Mouse (Mus musculus): ENCODE results near the gene Nmrk2. TPM values are rescaled to one million over a fixed set of nuclear protein-coding genes. Genes with fewer than 3 reads are reported as not detected.
A peak's percentile ranks its signal among the peaks of the same experiment; 100 is the strongest.
"Not testable (repeated sequence)": the region's sequence is repeated elsewhere in the genome, so short reads cannot be mapped to it uniquely, and the experiment has no call there.

The Nmrk2 gene
- polyA plus RNA-seq, 1 experiment, result 0.21 TPM

GRCm38 (mm10) chr10:81192968-81193501, 8.8 kb downstream of the Nmrk2 start:
- TF ChIP-seq CTCF (IDR thresholded peaks at IDR 0.05; ENCODE audit: borderline replicate concordance, extremely low read depth, insufficient read depth, insufficient read length) (no peak), POLR2A (IDR thresholded peaks at IDR 0.05; ENCODE audit: borderline replicate concordance, extremely low read depth, insufficient read depth, insufficient read length, poor library complexity, severe bottlenecking) (no peak)
- DNase-seq (ENCODE audit: low read depth), result peak; percentile 57

DNA sequence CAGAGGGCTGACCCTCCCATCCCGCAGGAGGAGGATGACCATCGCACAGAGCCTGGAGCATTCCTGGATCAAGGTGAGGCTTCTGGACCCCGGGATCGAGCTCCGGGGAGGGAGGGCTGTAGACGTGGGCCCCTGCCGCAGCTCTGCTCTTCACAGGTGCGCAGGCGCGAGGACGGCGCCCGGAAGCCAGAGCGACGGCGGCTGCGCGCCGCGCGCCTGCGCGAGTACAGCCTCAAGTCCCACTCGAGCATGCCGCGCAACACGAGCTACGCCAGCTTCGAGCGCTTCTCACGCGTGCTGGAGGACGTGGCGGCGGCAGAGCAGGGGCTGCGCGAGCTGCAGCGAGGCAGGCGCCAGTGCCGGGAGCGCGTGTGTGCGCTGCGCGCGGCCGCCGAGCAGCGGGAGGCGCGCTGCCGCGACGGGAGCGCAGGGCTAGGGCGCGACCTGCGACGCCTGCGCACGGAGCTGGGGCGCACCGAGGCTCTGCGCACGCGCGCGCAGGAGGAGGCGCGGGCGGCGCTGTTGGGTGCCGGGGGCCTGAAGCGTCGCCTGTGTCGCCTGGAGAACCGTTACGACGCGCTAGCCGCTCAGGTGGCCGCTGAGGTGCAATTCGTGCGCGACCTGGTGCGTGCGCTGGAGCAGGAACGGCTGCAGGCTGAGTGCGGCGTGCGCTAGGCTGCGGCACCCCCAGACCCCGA, 9.4 kb downstream of the Nmrk2 start:
- DNase-seq (ENCODE audit: low read depth), result peak; percentile 95
- peak; percentile 64 for TF ChIP-seq POLR2A (IDR thresholded peaks at IDR 0.05; ENCODE audit: borderline replicate concordance, extremely low read depth, insufficient read depth, insufficient read length, poor library complexity, severe bottlenecking)
- no peak for TF ChIP-seq CTCF (IDR thresholded peaks at IDR 0.05; ENCODE audit: borderline replicate concordance, extremely low read depth, insufficient read depth, insufficient read length)

DNA sequence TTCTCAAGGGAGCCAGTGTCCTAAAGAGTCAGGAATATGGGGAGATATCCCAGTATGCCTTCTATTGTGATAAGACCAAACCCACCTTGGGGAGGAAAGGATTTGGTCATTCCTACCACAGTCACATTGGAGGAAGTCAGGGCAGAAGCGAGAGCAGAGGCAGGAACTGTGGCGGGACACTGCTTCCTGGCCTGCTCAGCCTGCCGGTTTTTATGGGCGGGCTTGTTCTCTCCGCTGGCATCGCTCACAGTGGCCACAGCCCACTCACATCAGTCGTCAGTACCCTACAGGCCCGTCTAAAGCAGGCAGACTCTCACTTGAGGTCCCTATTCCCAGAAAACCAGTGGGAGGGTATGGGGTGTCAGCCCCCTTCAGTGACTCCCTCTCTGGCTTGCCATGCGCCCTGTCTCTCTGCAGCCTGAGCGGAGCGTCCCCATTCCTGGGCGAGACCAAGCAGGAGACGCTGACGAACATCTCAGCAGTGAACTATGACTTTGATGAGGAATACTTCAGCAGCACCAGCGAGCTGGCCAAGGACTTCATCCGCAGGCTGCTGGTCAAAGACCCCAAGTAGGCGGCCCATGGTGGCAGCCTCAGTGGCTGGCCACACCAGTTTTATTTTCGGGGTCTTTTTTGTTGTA, 10.4 kb downstream of the Nmrk2 start:
- TF ChIP-seq POLR2A (IDR thresholded peaks at IDR 0.05; ENCODE audit: borderline replicate concordance, extremely low read depth, insufficient read depth, insufficient read length, poor library complexity, severe bottlenecking) (no peak), CTCF (IDR thresholded peaks at IDR 0.05; ENCODE audit: borderline replicate concordance, extremely low read depth, insufficient read depth, insufficient read length) (no peak)
- no peak for DNase-seq (ENCODE audit: low read depth)

DNA sequence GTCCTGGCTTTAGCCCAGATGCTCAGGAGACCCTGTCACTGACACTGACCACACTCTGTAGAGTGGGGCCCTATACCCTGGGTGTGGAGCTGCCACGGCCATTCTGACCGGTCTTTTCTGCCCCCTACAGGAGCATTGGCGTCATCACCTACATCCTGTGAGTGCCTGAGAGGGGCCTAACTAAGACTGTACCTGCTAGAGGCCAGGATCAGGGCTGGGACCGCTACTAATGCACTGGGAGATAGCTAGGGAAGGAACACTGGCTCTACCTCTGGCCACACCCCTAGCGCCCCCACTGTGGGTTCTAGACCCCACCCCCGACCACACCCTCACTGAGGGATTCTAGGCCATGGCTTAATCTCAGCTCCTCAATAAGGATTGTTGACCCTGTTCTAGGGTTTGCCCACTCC, 10.9 kb downstream of the Nmrk2 start:
- no peak for TF ChIP-seq POLR2A (IDR thresholded peaks at IDR 0.05; ENCODE audit: borderline replicate concordance, extremely low read depth, insufficient read depth, insufficient read length, poor library complexity, severe bottlenecking)
- TF ChIP-seq CTCF (IDR thresholded peaks at IDR 0.05; ENCODE audit: borderline replicate concordance, extremely low read depth, insufficient read depth, insufficient read length), result peak; percentile 35
- no peak for DNase-seq (ENCODE audit: low read depth)

DNA sequence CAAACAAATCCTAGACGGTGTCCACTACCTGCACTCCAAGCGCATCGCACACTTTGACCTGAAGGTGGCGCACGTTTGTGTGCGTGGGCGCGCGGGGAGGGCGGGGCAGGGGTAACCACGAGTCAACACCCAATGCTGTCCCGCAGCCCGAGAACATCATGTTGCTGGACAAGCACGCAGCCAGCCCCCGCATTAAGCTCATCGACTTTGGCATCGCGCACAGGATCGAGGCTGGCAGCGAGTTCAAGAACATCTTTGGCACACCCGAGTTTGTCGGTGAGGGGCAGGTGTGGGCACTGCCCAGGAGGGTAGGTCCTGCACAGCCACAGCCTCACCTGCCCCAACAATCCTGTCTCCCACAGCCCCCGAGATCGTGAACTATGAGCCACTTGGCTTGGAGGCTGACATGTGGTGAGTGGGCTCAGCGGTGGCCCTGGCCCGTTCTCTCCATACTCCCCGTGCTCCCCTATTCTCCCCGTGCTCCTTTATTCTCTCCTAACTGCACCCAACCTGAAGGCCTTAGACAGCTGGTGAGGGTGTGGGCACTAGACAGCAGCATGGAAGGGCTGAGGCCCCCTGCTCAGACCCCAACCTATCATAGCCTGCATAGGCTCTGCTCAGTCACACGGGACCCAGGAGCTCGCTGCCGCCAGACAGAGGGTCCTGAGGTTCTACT, 11.5 kb downstream of the Nmrk2 start:
- TF ChIP-seq POLR2A (IDR thresholded peaks at IDR 0.05; ENCODE audit: borderline replicate concordance, extremely low read depth, insufficient read depth, insufficient read length, poor library complexity, severe bottlenecking) (no peak), CTCF (IDR thresholded peaks at IDR 0.05; ENCODE audit: borderline replicate concordance, extremely low read depth, insufficient read depth, insufficient read length) (peak; percentile 48; the same call in 1 of the 2 replicates)
- DNase-seq (ENCODE audit: low read depth), result no peak

GRCm38 (mm10) chr10:81189821-81190220, 12.0 kb downstream of the Nmrk2 start:
- TF ChIP-seq POLR2A (IDR thresholded peaks at IDR 0.05; ENCODE audit: borderline replicate concordance, extremely low read depth, insufficient read depth, insufficient read length, poor library complexity, severe bottlenecking) (no peak), CTCF (IDR thresholded peaks at IDR 0.05; ENCODE audit: borderline replicate concordance, extremely low read depth, insufficient read depth, insufficient read length) (no peak)

DNA sequence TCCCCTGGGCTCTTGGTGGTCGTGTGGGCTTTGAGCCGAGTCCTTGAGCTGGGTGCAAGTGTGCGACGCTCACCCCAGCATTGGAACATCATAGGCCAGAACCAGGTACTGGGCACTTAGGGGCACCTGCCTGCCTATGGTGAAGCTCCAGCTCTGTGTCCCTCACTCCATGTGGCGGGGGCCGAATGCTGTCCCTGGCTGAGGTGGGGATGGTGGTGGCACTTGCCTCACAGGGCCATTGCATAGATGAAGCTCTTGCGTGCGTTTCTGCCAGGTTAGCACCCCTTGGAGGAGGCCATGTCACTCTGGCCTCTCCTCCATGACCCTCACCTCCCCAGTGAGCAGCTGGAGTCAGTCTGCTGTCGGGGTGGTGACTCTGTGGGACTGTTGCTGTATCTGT, 14.7 kb downstream of the Nmrk2 start:
- TF ChIP-seq POLR2A (IDR thresholded peaks at IDR 0.05; ENCODE audit: borderline replicate concordance, extremely low read depth, insufficient read depth, insufficient read length, poor library complexity, severe bottlenecking) (no peak), CTCF (IDR thresholded peaks at IDR 0.05; ENCODE audit: borderline replicate concordance, extremely low read depth, insufficient read depth, insufficient read length) (no peak)
- DNase-seq (ENCODE audit: low read depth), result no peak

More at GRCm38 (mm10) chr10:81189821-81190220, 12.0 kb downstream of the Nmrk2 start:
- no peak for DNase-seq (ENCODE audit: low read depth)

DNA sequence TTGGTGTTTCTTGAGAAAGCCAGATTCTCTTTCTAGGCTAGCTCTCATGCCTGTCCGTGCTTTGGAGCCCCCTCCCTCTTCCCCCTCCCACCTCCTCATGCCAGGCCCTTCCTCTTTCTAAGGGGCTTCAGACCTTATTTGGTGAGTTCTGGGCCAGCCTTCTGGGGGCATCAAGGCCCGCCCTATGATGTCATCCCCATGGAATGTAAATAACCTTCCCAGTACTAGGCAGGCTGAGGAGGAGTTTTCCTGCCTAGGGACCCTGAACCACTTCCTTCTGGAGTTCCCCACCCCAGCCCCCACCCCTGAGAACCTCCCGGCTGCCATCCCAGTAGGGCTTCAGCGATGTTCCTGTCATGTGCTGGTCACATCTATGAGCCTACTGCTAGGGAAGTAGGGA, 17.1 kb downstream of the Nmrk2 start:
- no peak for DNase-seq (ENCODE audit: low read depth)
- no peak for TF ChIP-seq CTCF (IDR thresholded peaks at IDR 0.05; ENCODE audit: borderline replicate concordance, extremely low read depth, insufficient read depth, insufficient read length)
- no peak for TF ChIP-seq POLR2A (IDR thresholded peaks at IDR 0.05; ENCODE audit: borderline replicate concordance, extremely low read depth, insufficient read depth, insufficient read length, poor library complexity, severe bottlenecking)

GRCm38 (mm10) chr10:81183805-81184204, 18.0 kb downstream of the Nmrk2 start, which contains the start of gene 4930442H23Rik:
TSS of gene 4930442H23Rik (minus strand) at chr10:81183849.
- DNase-seq (ENCODE audit: low read depth), result no peak
- TF ChIP-seq CTCF (IDR thresholded peaks at IDR 0.05; ENCODE audit: borderline replicate concordance, extremely low read depth, insufficient read depth, insufficient read length), result no peak
- no peak for TF ChIP-seq POLR2A (IDR thresholded peaks at IDR 0.05; ENCODE audit: borderline replicate concordance, extremely low read depth, insufficient read depth, insufficient read length, poor library complexity, severe bottlenecking)

- no peak; the same call in 1 of the 2 replicates for TF ChIP-seq POLR2A (IDR thresholded peaks at IDR 0.05; ENCODE audit: borderline replicate concordance, extremely low read depth, insufficient read depth, insufficient read length, poor library complexity, severe bottlenecking)
- no peak for TF ChIP-seq CTCF (IDR thresholded peaks at IDR 0.05; ENCODE audit: borderline replicate concordance, extremely low read depth, insufficient read depth, insufficient read length)
Observed at GRCm38 (mm10) chr10:81182336-81183333, 19.2 kb downstream of the Nmrk2 start, which contains the start of gene Dapk3. TSS of gene Dapk3 (plus strand) at chr10:81183005.

DNA sequence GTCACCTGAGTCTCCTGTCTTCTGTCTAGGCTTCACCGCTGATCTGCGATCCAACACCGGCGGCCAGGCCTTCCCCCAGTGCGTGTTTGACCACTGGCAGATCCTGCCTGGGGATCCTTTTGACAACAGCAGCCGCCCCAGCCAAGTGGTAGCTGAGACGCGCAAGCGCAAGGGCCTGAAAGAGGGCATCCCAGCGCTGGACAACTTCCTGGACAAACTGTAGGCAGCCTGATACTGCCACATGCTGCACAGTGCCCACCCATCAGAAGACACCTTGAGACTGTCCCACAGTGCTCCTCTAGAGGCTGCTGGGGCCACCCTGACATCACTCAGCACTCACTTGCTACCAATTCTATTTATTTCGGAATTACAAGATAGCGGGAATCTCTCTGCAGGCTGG, 20.0 kb downstream of the Nmrk2 start:
- not testable (repeated sequence) for DNase-seq (ENCODE audit: low read depth)

More at GRCm38 (mm10) chr10:81182336-81183333, 19.2 kb downstream of the Nmrk2 start, which contains the start of gene Dapk3:
- DNase-seq (ENCODE audit: low read depth), result peak; percentile 100
